Mouse (Mus musculus): ENCODE results near the gene Fam187a. TPM values are rescaled to one million over a fixed set of nuclear protein-coding genes. Genes with fewer than 3 reads are reported as not detected.

Fam187a gene
- polyA plus RNA-seq, 1 experiment from 2014 or later, result not detected

GRCm38 (mm10) chr11:102855941-102856340 lies 29.0 kb upstream of the Fam187a start:
- Histone ChIP-seq H3K36me3 (ENCODE audit: control insufficient read depth, insufficient read depth, low read length) (peaks cover 40% of the 10 kb centered on the region), H3K9me3 (ENCODE audit: control insufficient read depth, low read length) (no peaks in the 10 kb centered on the region), H3K4me2 (ENCODE audit: low read depth, low read length) (no peak overlapping the region), H3K4me3 (ENCODE audit: low read depth, low read length) (no peak overlapping the region), H3K4me1 (ENCODE audit: control insufficient read depth, insufficient read depth, low read length) (no peaks in the 10 kb centered on the region), H3K27me3 (ENCODE audit: control insufficient read depth, insufficient read depth, low read length) (no peaks in the 10 kb centered on the region), H3K9ac (replicated peaks; ENCODE audit: low read depth, low read length) (no peak overlapping the region), H3K27ac (ENCODE audit: low read depth, low read length) (no peak overlapping the region)
- no peak for ATAC-seq (ENCODE audit: low read depth)
- WGBS, result 91% methylated on average over 6 of the region's 6 CpGs

- Histone ChIP-seq H3K9me3 (ENCODE audit: control insufficient read depth, low read length) (no peaks in the 10 kb centered on the region), H3K4me3 (ENCODE audit: low read depth, low read length) (no peak overlapping the region), H3K27me3 (ENCODE audit: control insufficient read depth, insufficient read depth, low read length) (no peaks in the 10 kb centered on the region), H3K4me2 (ENCODE audit: low read depth, low read length) (no peak overlapping the region), H3K27ac (ENCODE audit: low read depth, low read length) (no peak overlapping the region), H3K4me1 (ENCODE audit: control insufficient read depth, insufficient read depth, low read length) (no peaks in the 10 kb centered on the region), H3K36me3 (ENCODE audit: control insufficient read depth, insufficient read depth, low read length) (peaks cover 45% of the 10 kb centered on the region), H3K9ac (replicated peaks; ENCODE audit: low read depth, low read length) (no peak overlapping the region)
- 82% methylated on average over 11 of the region's 11 CpGs for WGBS
- no peak for ATAC-seq (ENCODE audit: low read depth)
Observed at GRCm38 (mm10) chr11:102858951-102859350, 26.0 kb upstream of the Fam187a start.

- no peak overlapping the region for H3K4me2 ChIP-seq (ENCODE audit: low read depth, low read length)
- no peak for ATAC-seq (ENCODE audit: low read depth)
- WGBS, result 94% methylated on average over 8 of the region's 8 CpGs
- H3K4me1 ChIP-seq (ENCODE audit: control insufficient read depth, insufficient read depth, low read length), result no peaks in the 10 kb centered on the region
- H3K9me3 ChIP-seq (ENCODE audit: control insufficient read depth, low read length), result no peaks in the 10 kb centered on the region
- peaks cover 47% of the 10 kb centered on the region for H3K36me3 ChIP-seq (ENCODE audit: control insufficient read depth, insufficient read depth, low read length)
- no peak overlapping the region for H3K27ac ChIP-seq (ENCODE audit: low read depth, low read length)
- no peak overlapping the region for H3K4me3 ChIP-seq (ENCODE audit: low read depth, low read length)
- H3K27me3 ChIP-seq (ENCODE audit: control insufficient read depth, insufficient read depth, low read length), result no peaks in the 10 kb centered on the region
- no peak overlapping the region for H3K9ac ChIP-seq (replicated peaks; ENCODE audit: low read depth, low read length)
Observed at GRCm38 (mm10) chr11:102859933-102860332, 25.0 kb upstream of the Fam187a start.

GRCm38 (mm10) chr11:102864272-102864671 lies 20.7 kb upstream of the Fam187a start:
- H3K27me3 ChIP-seq (ENCODE audit: control insufficient read depth, insufficient read depth, low read length), result no peaks in the 10 kb centered on the region
- H3K4me3 ChIP-seq (ENCODE audit: low read depth, low read length), result no peak overlapping the region
- no peak overlapping the region for H3K27ac ChIP-seq (ENCODE audit: low read depth, low read length)
- WGBS, result 45% methylated on average over 4 of the region's 4 CpGs
- no peaks in the 10 kb centered on the region for H3K9me3 ChIP-seq (ENCODE audit: control insufficient read depth, low read length)
- no peak overlapping the region for H3K4me2 ChIP-seq (ENCODE audit: low read depth, low read length)
- peaks cover 50% of the 10 kb centered on the region for H3K36me3 ChIP-seq (ENCODE audit: control insufficient read depth, insufficient read depth, low read length)
- no peak for ATAC-seq (ENCODE audit: low read depth)
- H3K4me1 ChIP-seq (ENCODE audit: control insufficient read depth, insufficient read depth, low read length), result no peaks in the 10 kb centered on the region
- no peak overlapping the region for H3K9ac ChIP-seq (replicated peaks; ENCODE audit: low read depth, low read length)

GRCm38 (mm10) chr11:102874801-102875334 lies 10.1 kb upstream of the Fam187a start:
- ATAC-seq (ENCODE audit: low read depth), result no peak

GRCm38 (mm10) chr11:102879558-102879957 lies 5.4 kb upstream of the Fam187a start:
- WGBS, result 66% methylated on average over 2 of the region's 2 CpGs
- H3K4me3 ChIP-seq (ENCODE audit: low read depth, low read length), result no peak overlapping the region
- no peak overlapping the region for H3K27ac ChIP-seq (ENCODE audit: low read depth, low read length)
- H3K27me3 ChIP-seq (ENCODE audit: control insufficient read depth, insufficient read depth, low read length), result no peaks in the 10 kb centered on the region
- H3K36me3 ChIP-seq (ENCODE audit: control insufficient read depth, insufficient read depth, low read length), result peaks cover 17% of the 10 kb centered on the region; the same call in 1 of the 2 replicates
- peak overlapping the region; percentile 75 for H3K4me2 ChIP-seq (ENCODE audit: low read depth, low read length)
- H3K4me1 ChIP-seq (ENCODE audit: control insufficient read depth, insufficient read depth, low read length), result peaks cover 12% of the 10 kb centered on the region
- ATAC-seq (ENCODE audit: low read depth), result no peak
- no peak overlapping the region for H3K9ac ChIP-seq (replicated peaks; ENCODE audit: low read depth, low read length)
- H3K9me3 ChIP-seq (ENCODE audit: control insufficient read depth, low read length), result no peaks in the 10 kb centered on the region

More at GRCm38 (mm10) chr11:102874801-102875334, 10.1 kb upstream of the Fam187a start:
- H3K27ac ChIP-seq (ENCODE audit: low read depth, low read length), result no peak overlapping the region
- H3K4me3 ChIP-seq (ENCODE audit: low read depth, low read length), result no peak overlapping the region
- peaks cover 5% of the 10 kb centered on the region for H3K4me1 ChIP-seq (ENCODE audit: control insufficient read depth, insufficient read depth, low read length)
- 92% methylated on average over 7 of the region's 7 CpGs for WGBS
- H3K4me2 ChIP-seq (ENCODE audit: low read depth, low read length), result no peak overlapping the region
- H3K9me3 ChIP-seq (ENCODE audit: control insufficient read depth, low read length), result no peaks in the 10 kb centered on the region
- H3K36me3 ChIP-seq (ENCODE audit: control insufficient read depth, insufficient read depth, low read length), result peaks cover 26% of the 10 kb centered on the region
- no peaks in the 10 kb centered on the region for H3K27me3 ChIP-seq (ENCODE audit: control insufficient read depth, insufficient read depth, low read length)
- no peak overlapping the region for H3K9ac ChIP-seq (replicated peaks; ENCODE audit: low read depth, low read length)

GRCm38 (mm10) chr11:102880585-102881313 lies 4.2 kb upstream of the Fam187a start, which contains the start of the genes Eftud2 and Ccdc103:
Gene Eftud2 (minus strand): TSS chr11:102880985.
Gene Ccdc103 (plus strand): TSS chr11:102881204.
- under 1% methylated on average over 59 of the region's 62 CpGs for WGBS
- peaks cover 14% of the 10 kb centered on the region; the same call in 1 of the 2 replicates for H3K36me3 ChIP-seq (ENCODE audit: control insufficient read depth, insufficient read depth, low read length)
- H3K4me1 ChIP-seq (ENCODE audit: control insufficient read depth, insufficient read depth, low read length), result peaks cover 12% of the 10 kb centered on the region
- H3K27ac ChIP-seq (ENCODE audit: low read depth, low read length), result peak within 1 kb of the TSS; percentile 86
- peak within 1 kb of the TSS; percentile 75 for H3K4me2 ChIP-seq (ENCODE audit: low read depth, low read length)
- ATAC-seq (ENCODE audit: low read depth), result peak; percentile 92
- peak within 1 kb of the TSS; percentile 72 for H3K9ac ChIP-seq (replicated peaks; ENCODE audit: low read depth, low read length)
- H3K27me3 ChIP-seq (ENCODE audit: control insufficient read depth, insufficient read depth, low read length), result no peaks in the 10 kb centered on the region
- peak within 1 kb of the TSS; percentile 56 for H3K4me3 ChIP-seq (ENCODE audit: low read depth, low read length)
- no peaks in the 10 kb centered on the region for H3K9me3 ChIP-seq (ENCODE audit: control insufficient read depth, low read length)

- peak overlapping the region; percentile 72 for H3K9ac ChIP-seq (replicated peaks; ENCODE audit: low read depth, low read length)
- no peak; the same call in 1 of the 2 replicates for ATAC-seq (ENCODE audit: low read depth)
- no peaks in the 10 kb centered on the region for H3K9me3 ChIP-seq (ENCODE audit: control insufficient read depth, low read length)
- 17% methylated on average over 13 of the region's 13 CpGs for WGBS
- H3K4me1 ChIP-seq (ENCODE audit: control insufficient read depth, insufficient read depth, low read length), result peaks cover 12% of the 10 kb centered on the region
- H3K4me2 ChIP-seq (ENCODE audit: low read depth, low read length), result peak overlapping the region; percentile 75
- no peaks in the 10 kb centered on the region for H3K27me3 ChIP-seq (ENCODE audit: control insufficient read depth, insufficient read depth, low read length)
- H3K4me3 ChIP-seq (ENCODE audit: low read depth, low read length), result peak overlapping the region; percentile 56
- H3K27ac ChIP-seq (ENCODE audit: low read depth, low read length), result peak overlapping the region; percentile 86
- H3K36me3 ChIP-seq (ENCODE audit: control insufficient read depth, insufficient read depth, low read length), result peaks cover 6% of the 10 kb centered on the region; the same call in 1 of the 2 replicates
Observed at GRCm38 (mm10) chr11:102881314-102882198, 3.4 kb upstream of the Fam187a start.

Measured in neural tube, embryonic 14.5 days (tissue).